Mouse (Mus musculus): ENCODE results near the gene Ankrd42.

DNA sequence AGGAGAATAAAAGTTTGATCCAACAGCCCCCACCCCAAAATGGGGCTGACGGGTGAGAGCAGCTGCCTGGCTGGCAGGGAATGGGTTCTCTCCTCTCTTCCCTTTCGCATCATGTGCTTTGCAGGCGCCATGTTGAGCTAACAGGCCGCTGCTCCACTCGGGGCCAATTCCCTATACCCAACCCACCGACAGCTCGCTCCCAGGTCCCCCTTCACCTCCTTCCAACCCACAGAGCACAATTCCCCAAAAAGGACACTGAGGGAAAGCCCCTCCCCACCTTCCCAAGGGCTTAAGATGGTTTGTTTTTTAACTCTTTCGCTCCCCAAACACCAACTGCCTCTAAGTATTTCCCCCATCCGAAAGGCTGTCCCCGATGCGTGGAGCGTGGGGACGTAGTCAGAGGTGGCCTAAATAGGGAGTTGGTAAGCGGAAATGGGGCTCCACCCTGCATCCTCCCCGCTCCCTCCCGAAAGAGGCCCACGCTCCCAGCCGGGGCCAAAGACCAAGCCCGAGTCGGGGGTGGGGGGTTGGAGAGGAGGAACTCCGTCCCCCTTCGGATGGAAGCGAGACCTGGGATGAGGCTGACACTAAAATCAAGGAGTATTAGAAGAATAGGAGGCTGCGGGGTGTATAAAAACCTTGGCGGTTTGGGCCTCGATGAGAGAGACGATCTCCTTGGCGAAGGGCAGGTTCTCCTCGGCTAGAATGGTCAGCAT lies 32.0 kb upstream of the Ankrd42 start:
- TF ChIP-seq POLR2A (IDR thresholded peaks at IDR 0.05; ENCODE audit: control insufficient read depth in 1 of 2, insufficient read depth in 1 of 2, low read depth in 1 of 2, low read length in 2 of 2, poor library complexity in 1 of 2) = no peak
- TF ChIP-seq GATA1 (IDR thresholded peaks at IDR 0.05; ENCODE audit: low read depth, low read length) = no peak
- no peak for TF ChIP-seq BHLHE40 (IDR thresholded peaks at IDR 0.05; ENCODE audit: borderline replicate concordance, low read depth, low read length)
- no peak for TF ChIP-seq MAFK (IDR thresholded peaks at IDR 0.05; ENCODE audit: borderline replicate concordance, low read depth, low read length)
- TF ChIP-seq CTCF (IDR thresholded peaks at IDR 0.05 in 2 of 3, conservative IDR thresholded peaks at IDR 0.05 in 1 of 3; ENCODE audit: control insufficient read depth in 1 of 3, insufficient read depth in 1 of 3, low read depth in 2 of 3, low read length in 3 of 3, poor library complexity in 1 of 3, severe bottlenecking in 1 of 3) = no peak
- TF ChIP-seq NELFE (IDR thresholded peaks at IDR 0.05; ENCODE audit: low read depth, low read length) = peak; percentile 40
- TF ChIP-seq USF2 (IDR thresholded peaks at IDR 0.05; ENCODE audit: borderline replicate concordance in 1 of 2, insufficient read depth in 1 of 2, low read depth in 1 of 2, low read length in 2 of 2) = no peak

Data from MEL (cell line).